Mouse (Mus musculus) C2C12 (cell line): ENCODE measurements around the gene Tnfsf4.

ENCODE experiments used
- CTCF ChIP-seq: IDR thresholded peaks from one replicate; pipeline ENCODE4 v1.5.1; 2011; ENCODE audit not compliant: control insufficient read depth, insufficient read depth, insufficient read length
- MAX ChIP-seq: IDR thresholded peaks from one replicate; pipeline ENCODE4 v1.6.1; 2011; ENCODE audit warnings: mild to moderate bottlenecking, control low read depth
- MYOD1 ChIP-seq: IDR thresholded peaks from one replicate; pipeline ENCODE4 v1.6.1; 2011; ENCODE audit warnings: low read depth; ENCODE audit not compliant: control insufficient read depth, insufficient read length

- TF ChIP-seq CTCF, result no peak
- no peak for TF ChIP-seq MYOD1
- no peak for TF ChIP-seq MAX
Observed at GRCm38 (mm10) chr1:161451683-161452245, 56.6 kb downstream of the Tnfsf4 start.
